Comparison of ENCODE assay signal across 8 mouse cellular contexts in the genomic region with DNA sequence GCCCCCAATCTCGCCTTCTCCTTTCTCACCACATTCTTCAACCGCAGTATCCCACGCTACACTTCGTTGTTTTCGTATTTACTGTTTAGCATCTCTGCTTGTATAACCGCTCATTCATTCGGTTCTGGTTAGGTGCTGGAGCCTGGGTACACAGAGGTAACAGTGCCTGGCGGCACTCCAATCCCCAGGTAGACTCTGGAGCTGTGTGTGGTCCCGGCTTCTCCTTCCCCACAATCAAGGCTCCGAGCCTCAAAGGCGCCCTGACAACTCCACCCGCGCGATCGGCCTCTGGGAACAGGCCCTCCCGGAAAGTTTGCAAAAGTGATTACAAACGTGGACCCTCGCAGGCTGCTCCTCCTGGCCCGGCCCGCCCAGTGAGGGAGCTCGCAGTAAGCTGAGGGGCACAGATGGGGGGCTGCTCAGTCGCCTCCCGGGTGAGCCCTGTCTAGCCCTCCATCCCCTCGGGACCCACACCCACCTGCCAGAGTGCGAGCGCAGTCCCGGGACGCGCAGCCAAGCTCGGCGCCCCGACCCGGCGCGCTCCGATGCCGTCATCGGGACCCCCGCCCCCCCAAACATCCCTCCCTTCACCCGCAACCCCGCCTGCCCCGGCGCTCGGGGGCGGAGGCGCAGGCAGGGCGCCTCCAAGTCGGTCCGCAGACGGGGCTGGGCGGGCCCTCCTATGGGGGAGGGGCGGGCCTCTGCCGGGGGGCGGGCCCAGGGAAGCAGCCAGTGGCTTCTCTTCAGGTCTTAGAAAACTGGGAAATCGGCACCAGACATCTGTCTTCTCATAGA. TPM values are rescaled to one million over a fixed set of nuclear protein-coding genes. Genes with fewer than 3 reads are reported as not detected.
DNase-seq lines count a peak whose midpoint lies in the region; ATAC-seq and TF ChIP-seq lines count a peak whose summit lies in the region.

Gene Kif7 (minus strand): TSS at position 534 of the 795 bp plus-strand sequence.

- peaks cover 19% of the 10 kb centered on the region for H3K27me3 ChIP-seq in liver, embryonic 11.5 days (replicated peaks; ENCODE audit: control insufficient read depth, insufficient read depth, low read length)
- H3K27me3 ChIP-seq in myocyte (ENCODE audit: control insufficient read depth, insufficient read depth, insufficient read length) = no peaks in the 10 kb centered on the region

- H3K36me3 ChIP-seq in liver, embryonic 11.5 days (ENCODE audit: control insufficient read depth, insufficient read depth, low read length) = no peaks in the 10 kb centered on the region
- H3K36me3 ChIP-seq in myocyte (ENCODE audit: control insufficient read depth, insufficient read depth) = no peaks in the 10 kb centered on the region

- peak within 1 kb of the TSS; percentile 93 for H3K4me2 ChIP-seq in liver, embryonic 11.5 days
- H3K4me2 ChIP-seq in myocyte (ENCODE audit: low read depth) = peak within 1 kb of the TSS; percentile 92

- H3ac ChIP-seq in myocyte (ENCODE audit: control insufficient read depth, insufficient read length) = peak within 1 kb of the TSS; percentile 33

- DNase-seq in left cerebral cortex, postnatal 10 days (ENCODE audit: extremely low spot score in 1 of 2, low spot score in 2 of 2) = peak; percentile 31 to 92
- DNase-seq in left cerebral cortex, adult 9 months (ENCODE audit: low spot score in 2 of 2) = no peak
- DNase-seq in gastrocnemius, postnatal 14 days = peak; percentile 86
- DNase-seq in induced T-regulatory cell, adult 2 months (ENCODE audit: low read depth) = peak; percentile 79
- DNase-seq in liver, embryonic 11.5 days (ENCODE audit: low spot score) = peak; percentile 85
- DNase-seq in testis, postnatal 14 days (ENCODE audit: low spot score) = peak; percentile 85

- 1% methylated on average over 53 of the region's 55 CpGs for WGBS in liver, embryonic 11.5 days

- intact Hi-C loops in left cerebral cortex, postnatal 10 days (cut with DNase I) = no loop called here
- intact Hi-C loops in gastrocnemius, postnatal 14 days (cut with DNase I; ENCODE audit: low total_unique reads) = no loop called here

- H3K9me3 ChIP-seq in liver, embryonic 11.5 days (ENCODE audit: control insufficient read depth, low read length) = no peaks in the 10 kb centered on the region

- peak; percentile 96 for ATAC-seq in liver, embryonic 11.5 days (replicated peaks; ENCODE audit: low FRiP score)

- peak; percentile 78 for TF ChIP-seq POLR2A in myocyte (IDR thresholded peaks at IDR 0.05; ENCODE audit: insufficient read length, low read depth)

- peaks cover 2% of the 10 kb centered on the region; the same call in 1 of the 2 replicates for H3K4me1 ChIP-seq in brown adipose tissue, adult 24 weeks (ENCODE audit: control insufficient read depth, insufficient read depth, insufficient read length, low read length)
- H3K4me1 ChIP-seq in liver, embryonic 11.5 days (replicated peaks; ENCODE audit: control insufficient read depth, insufficient read depth, low read length) = peaks cover 4% of the 10 kb centered on the region; the same call in 1 of the 2 replicates

- peak within 1 kb of the TSS; percentile 82 for H3K4me3 ChIP-seq in brown adipose tissue, adult 24 weeks (ENCODE audit: insufficient read depth, low read depth, low read length)
- H3K4me3 ChIP-seq in liver, embryonic 11.5 days (ENCODE audit: low read depth, low read length) = peak within 1 kb of the TSS; percentile 69
- peak within 1 kb of the TSS; percentile 45 for H3K4me3 ChIP-seq in myocyte

- no peaks in the 10 kb centered on the region for H3K79me2 ChIP-seq in myocyte (ENCODE audit: control insufficient read depth, insufficient read depth)

- no peak within 1 kb of the TSS for H3K27ac ChIP-seq in brown adipose tissue, adult 24 weeks (replicated peaks; ENCODE audit: low read depth, low read length)
- H3K27ac ChIP-seq in liver, embryonic 11.5 days (ENCODE audit: low read depth, low read length) = no peak within 1 kb of the TSS

- peak within 1 kb of the TSS; percentile 65 for H3K9ac ChIP-seq in liver, embryonic 11.5 days (ENCODE audit: low read depth, low read length)

TF ChIP-seq in myocyte, 11 proteins besides CTCF, POLR2A, EP300 and RAD21:
- no peak for TF ChIP-seq MAX (IDR thresholded peaks at IDR 0.05; ENCODE audit: low read depth)
- TF ChIP-seq MYOD1 (IDR thresholded peaks at IDR 0.05; ENCODE audit: control insufficient read depth in 1 of 3, insufficient read length in 2 of 3, low read depth in 2 of 3) = no peak
- TF ChIP-seq TCF3 (IDR thresholded peaks at IDR 0.05; ENCODE audit: insufficient read length, low read depth) = no peak
- TF ChIP-seq POLR2AphosphoS2 (IDR thresholded peaks at IDR 0.05; ENCODE audit: insufficient read length, low read depth) = peak; percentile 52
TF ChIP-seq in myocyte: peak in this region for 1.

RNA-seq across cellular contexts. Expression of gene Kif7, which starts in this region (rescaled TPM):
- 1 to 10 TPM; 2.3 to 2.5 TPM for total RNA-seq in left cerebral cortex, postnatal 10 days (2021)
- 0.40 and 0.58 TPM in 2 replicates for polyA plus RNA-seq in brown adipose tissue, adult 24 weeks (2012; ENCODE audit: insufficient read depth, insufficient read length, missing spikeins)
- total RNA-seq in gastrocnemius, postnatal 14 days (2021) = 1 to 10 TPM; 1.2 to 1.5 TPM
- 2.3 and 3.0 TPM in 2 replicates for polyA plus RNA-seq in liver, embryonic 11.5 days (2014; fragmentation: Nextera tagmentation; extraction: Ambion mirVana)
- polyA plus RNA-seq in myocyte (2012; fragmentation: generic; extraction: Trizol) = 3.3 TPM

Comparison
In these comparisons a context has a peak if more than half of its experiments do, and no peak if none do; other contexts are left out.
1. DNase-seq: peak in left cerebral cortex, postnatal 10 days (2 of 2), gastrocnemius, postnatal 14 days (single experiment), induced T-regulatory cell, adult 2 months (single experiment), liver, embryonic 11.5 days (single experiment) and testis, postnatal 14 days (single experiment); none in left cerebral cortex, adult 9 months (0 of 2).
2. Peak in every context shown above with its lines, with median percentiles within 50 percentile points of each other: H3K4me3 ChIP-seq.